Mouse (Mus musculus): ENCODE results near the gene Amn.

Amn gene

GRCm38 (mm10) chr12:111272420-111272819 is 1.5 kb downstream of the Amn start:
- peaks cover 90% of the 10 kb centered on the region for H3K27me3 ChIP-seq (ENCODE audit: insufficient read depth, low read length)
- peaks cover 77% of the 10 kb centered on the region for H3K4me1 ChIP-seq (replicated peaks; ENCODE audit: low read depth, low read length)
- H3K36me3 ChIP-seq (ENCODE audit: insufficient read depth, low read length) = no peaks in the 10 kb centered on the region
- no peaks in the 10 kb centered on the region for H3K9me3 ChIP-seq (ENCODE audit: low read length)
- TF ChIP-seq POU5F1 (IDR thresholded peaks at IDR 0.05; ENCODE audit: borderline replicate concordance, low read length) = no peak
- peak; percentile 96 for TF ChIP-seq CTCF (conservative IDR thresholded peaks at IDR 0.05; ENCODE audit: low read length)
- no peak for TF ChIP-seq NANOG (IDR thresholded peaks at IDR 0.05; ENCODE audit: borderline replicate concordance, low read length)
- no peak overlapping the region for H3K4me3 ChIP-seq (replicated peaks; ENCODE audit: low read length)

GRCm38 (mm10) chr12:111274006-111274405 is 3.1 kb downstream of the Amn start:
- Histone ChIP-seq H3K9me3 (ENCODE audit: low read length) (no peaks in the 10 kb centered on the region), H3K4me1 (replicated peaks; ENCODE audit: low read depth, low read length) (peaks cover 61% of the 10 kb centered on the region), H3K36me3 (ENCODE audit: insufficient read depth, low read length) (no peaks in the 10 kb centered on the region), H3K27me3 (ENCODE audit: insufficient read depth, low read length) (peaks cover 94% of the 10 kb centered on the region), H3K4me3 (replicated peaks; ENCODE audit: low read length) (peak overlapping the region; percentile 74)
- TF ChIP-seq NANOG (IDR thresholded peaks at IDR 0.05; ENCODE audit: borderline replicate concordance, low read length) = no peak
- TF ChIP-seq CTCF (conservative IDR thresholded peaks at IDR 0.05; ENCODE audit: low read length) = no peak
- TF ChIP-seq POU5F1 (IDR thresholded peaks at IDR 0.05; ENCODE audit: borderline replicate concordance, low read length) = no peak

- no peak for TF ChIP-seq CTCF (conservative IDR thresholded peaks at IDR 0.05; ENCODE audit: low read length)
- no peak for TF ChIP-seq NANOG (IDR thresholded peaks at IDR 0.05; ENCODE audit: borderline replicate concordance, low read length)
- no peak for TF ChIP-seq POU5F1 (IDR thresholded peaks at IDR 0.05; ENCODE audit: borderline replicate concordance, low read length)
- Histone ChIP-seq H3K36me3 (ENCODE audit: insufficient read depth, low read length) (no peaks in the 10 kb centered on the region), H3K9me3 (ENCODE audit: low read length) (no peaks in the 10 kb centered on the region), H3K4me1 (replicated peaks; ENCODE audit: low read depth, low read length) (peaks cover 55% of the 10 kb centered on the region), H3K4me3 (replicated peaks; ENCODE audit: low read length) (peak overlapping the region; percentile 74), H3K27me3 (ENCODE audit: insufficient read depth, low read length) (peaks cover 92% of the 10 kb centered on the region)
These were observed 3.7 kb downstream of the Amn start for GRCm38 (mm10) chr12:111274447-111275149.

- TF ChIP-seq POU5F1 (IDR thresholded peaks at IDR 0.05; ENCODE audit: borderline replicate concordance, low read length) = no peak
- no peak for TF ChIP-seq NANOG (IDR thresholded peaks at IDR 0.05; ENCODE audit: borderline replicate concordance, low read length)
- TF ChIP-seq CTCF (conservative IDR thresholded peaks at IDR 0.05; ENCODE audit: low read length) = no peak
These were observed 4.4 kb downstream of the Amn start for GRCm38 (mm10) chr12:111275150-111275841.

GRCm38 (mm10) chr12:111276371-111276770 is 5.5 kb downstream of the Amn start:
- Histone ChIP-seq H3K4me1 (replicated peaks; ENCODE audit: low read depth, low read length) (peaks cover 37% of the 10 kb centered on the region), H3K4me3 (replicated peaks; ENCODE audit: low read length) (no peak overlapping the region), H3K9me3 (ENCODE audit: low read length) (no peaks in the 10 kb centered on the region), H3K36me3 (ENCODE audit: insufficient read depth, low read length) (no peaks in the 10 kb centered on the region), H3K27me3 (ENCODE audit: insufficient read depth, low read length) (peaks cover 76% of the 10 kb centered on the region)
- TF ChIP-seq CTCF (conservative IDR thresholded peaks at IDR 0.05; ENCODE audit: low read length) (no peak), POU5F1 (IDR thresholded peaks at IDR 0.05; ENCODE audit: borderline replicate concordance, low read length) (no peak), NANOG (IDR thresholded peaks at IDR 0.05; ENCODE audit: borderline replicate concordance, low read length) (no peak)

More at GRCm38 (mm10) chr12:111275150-111275841, 4.4 kb downstream of the Amn start:
- H3K9me3 ChIP-seq (ENCODE audit: low read length) = no peaks in the 10 kb centered on the region
- peaks cover 48% of the 10 kb centered on the region for H3K4me1 ChIP-seq (replicated peaks; ENCODE audit: low read depth, low read length)
- peaks cover 85% of the 10 kb centered on the region for H3K27me3 ChIP-seq (ENCODE audit: insufficient read depth, low read length)
- H3K36me3 ChIP-seq (ENCODE audit: insufficient read depth, low read length) = no peaks in the 10 kb centered on the region
- peak overlapping the region; percentile 74 for H3K4me3 ChIP-seq (replicated peaks; ENCODE audit: low read length)

GRCm38 (mm10) chr12:111283573-111283972 is 12.7 kb downstream of the Amn start:
- Histone ChIP-seq H3K4me1 (replicated peaks; ENCODE audit: low read depth, low read length) (peaks cover 20% of the 10 kb centered on the region), H3K27me3 (ENCODE audit: insufficient read depth, low read length) (peaks cover 19% of the 10 kb centered on the region), H3K36me3 (ENCODE audit: insufficient read depth, low read length) (no peaks in the 10 kb centered on the region), H3K9me3 (ENCODE audit: low read length) (no peaks in the 10 kb centered on the region), H3K4me3 (replicated peaks; ENCODE audit: low read length) (no peak overlapping the region)
- no peak for TF ChIP-seq POU5F1 (IDR thresholded peaks at IDR 0.05; ENCODE audit: borderline replicate concordance, low read length)
- TF ChIP-seq CTCF (conservative IDR thresholded peaks at IDR 0.05; ENCODE audit: low read length) = no peak
- no peak for TF ChIP-seq NANOG (IDR thresholded peaks at IDR 0.05; ENCODE audit: borderline replicate concordance, low read length)

GRCm38 (mm10) chr12:111284532-111284931 is 13.6 kb downstream of the Amn start:
- Histone ChIP-seq H3K9me3 (ENCODE audit: low read length) (no peaks in the 10 kb centered on the region), H3K27me3 (ENCODE audit: insufficient read depth, low read length) (peaks cover 12% of the 10 kb centered on the region), H3K36me3 (ENCODE audit: insufficient read depth, low read length) (no peaks in the 10 kb centered on the region), H3K4me3 (replicated peaks; ENCODE audit: low read length) (peak overlapping the region; percentile 58), H3K4me1 (replicated peaks; ENCODE audit: low read depth, low read length) (peaks cover 20% of the 10 kb centered on the region)
- TF ChIP-seq NANOG (IDR thresholded peaks at IDR 0.05; ENCODE audit: borderline replicate concordance, low read length) = no peak
- TF ChIP-seq POU5F1 (IDR thresholded peaks at IDR 0.05; ENCODE audit: borderline replicate concordance, low read length) = no peak
- TF ChIP-seq CTCF (conservative IDR thresholded peaks at IDR 0.05; ENCODE audit: low read length) = no peak

- Histone ChIP-seq H3K9me3 (ENCODE audit: low read length) (no peaks in the 10 kb centered on the region), H3K4me3 (replicated peaks; ENCODE audit: low read length) (no peak overlapping the region), H3K27me3 (ENCODE audit: insufficient read depth, low read length) (no peaks in the 10 kb centered on the region), H3K36me3 (ENCODE audit: insufficient read depth, low read length) (peaks cover 72% of the 10 kb centered on the region), H3K4me1 (replicated peaks; ENCODE audit: low read depth, low read length) (peaks cover 26% of the 10 kb centered on the region)
- TF ChIP-seq CTCF (conservative IDR thresholded peaks at IDR 0.05; ENCODE audit: low read length) (no peak), NANOG (IDR thresholded peaks at IDR 0.05; ENCODE audit: borderline replicate concordance, low read length) (no peak), POU5F1 (IDR thresholded peaks at IDR 0.05; ENCODE audit: borderline replicate concordance, low read length) (no peak)
These were observed 22.1 kb downstream of the Amn start for GRCm38 (mm10) chr12:111293025-111293424.
